Mouse (Mus musculus): ENCODE results near the gene Pcca.

Pcca gene

DNA sequence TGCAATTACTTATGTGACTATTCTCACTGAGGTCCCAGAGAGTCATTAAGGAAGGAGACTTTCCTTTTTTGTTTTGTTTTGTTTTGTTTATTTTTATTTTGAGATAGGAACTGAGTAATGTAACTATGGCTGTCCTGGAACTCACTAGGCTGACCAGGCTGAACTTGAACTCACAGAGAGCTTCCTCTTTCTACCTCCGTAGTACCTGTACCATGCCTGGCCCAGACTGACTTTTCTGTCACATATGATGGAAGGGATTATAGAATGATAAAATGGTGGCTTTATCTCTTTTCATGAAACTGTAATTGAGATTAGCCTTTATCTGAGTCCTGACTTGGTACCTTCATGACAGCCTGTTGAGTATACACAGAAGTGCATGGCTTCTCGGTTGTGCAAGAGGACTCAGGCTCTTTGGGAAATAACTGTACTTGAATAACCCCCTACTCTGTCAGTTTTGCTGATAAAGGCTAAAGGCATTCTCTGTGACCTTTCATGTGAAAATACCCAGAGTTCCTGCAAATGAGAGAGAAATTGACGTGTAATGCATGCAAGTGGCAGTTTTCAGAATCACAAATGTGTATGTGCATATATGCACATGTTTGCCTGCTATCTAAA, 115.3 kb downstream of the Pcca start:
- DNase-seq, result no peak

DNA sequence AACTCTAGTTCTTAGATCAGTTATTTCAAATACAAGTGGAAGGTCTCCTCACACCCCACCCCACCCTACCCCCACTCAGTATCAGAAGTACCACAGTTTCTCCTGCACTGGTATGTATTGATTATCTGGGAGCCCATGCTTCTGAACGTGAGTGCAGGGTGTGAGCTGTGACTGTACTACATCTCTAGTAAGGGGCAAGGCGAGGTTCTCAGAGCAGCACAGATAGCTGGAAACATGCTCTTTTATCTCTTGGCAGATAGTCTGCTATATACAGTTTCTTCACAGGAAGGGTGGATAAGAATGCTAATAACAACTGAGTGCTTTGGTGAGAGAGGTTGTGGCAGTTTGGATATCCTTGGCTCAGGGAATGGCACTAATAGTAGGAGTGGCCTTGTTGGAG, 117.6 kb downstream of the Pcca start:
- no peak for DNase-seq

DNA sequence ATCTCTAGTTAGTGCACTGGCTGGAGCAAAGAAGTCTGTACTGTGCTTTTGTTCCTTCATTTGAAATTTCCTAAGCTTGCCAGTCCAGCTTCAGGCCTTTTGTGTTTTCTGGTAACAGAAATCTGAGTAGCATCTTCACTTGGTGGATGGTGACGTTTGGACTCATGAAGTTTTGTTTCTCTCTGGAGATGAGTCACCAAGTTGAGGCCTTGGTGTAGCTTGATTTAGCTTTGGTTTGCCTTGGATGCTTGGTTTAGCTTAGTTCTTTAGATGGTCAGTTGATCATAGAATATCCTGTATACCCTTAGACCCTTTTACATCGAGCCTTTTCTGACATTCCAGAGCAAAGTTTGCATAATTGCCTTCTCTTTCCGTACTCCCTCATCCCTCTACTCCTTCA, 141.5 kb downstream of the Pcca start:
- DNase-seq, result no peak

DNA sequence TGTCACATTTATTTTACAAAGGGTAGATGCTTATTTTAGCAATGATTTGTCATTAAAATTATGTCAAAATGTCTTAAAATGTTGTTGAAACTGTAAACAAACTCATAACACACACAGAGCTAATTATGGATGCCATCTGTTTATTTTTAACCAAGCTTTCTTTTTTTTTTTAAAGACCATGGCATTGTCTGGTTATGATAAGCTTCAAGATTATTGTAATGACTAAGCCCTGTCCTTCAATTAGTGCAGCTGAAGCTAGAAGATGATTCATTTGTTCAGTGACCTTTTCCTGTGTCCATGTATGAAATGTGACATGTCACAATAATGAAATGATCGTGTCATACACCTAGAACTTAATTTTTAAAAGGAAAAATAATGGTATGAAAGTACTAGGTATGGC, 149.5 kb downstream of the Pcca start:
- no peak for DNase-seq

DNA sequence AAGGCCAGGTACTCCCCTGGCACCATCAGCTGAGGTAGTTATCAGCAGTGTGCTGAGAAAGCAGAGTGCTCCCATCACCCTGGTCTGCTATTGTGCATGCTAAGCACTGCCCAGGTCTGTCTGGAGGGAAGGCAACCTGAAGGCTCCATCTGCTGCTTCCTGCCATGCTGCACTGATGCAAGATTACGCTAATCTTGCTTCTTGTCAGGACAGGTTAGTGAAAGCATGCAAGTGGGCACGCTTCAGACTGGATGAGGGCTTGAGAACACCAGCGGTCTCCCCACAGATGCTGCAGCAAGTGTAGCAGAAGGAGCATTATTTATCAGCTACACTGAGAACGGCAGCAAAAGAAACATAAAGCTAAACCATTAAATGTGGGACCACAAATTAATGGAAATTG, 150.1 kb downstream of the Pcca start:
- no peak for DNase-seq

DNA sequence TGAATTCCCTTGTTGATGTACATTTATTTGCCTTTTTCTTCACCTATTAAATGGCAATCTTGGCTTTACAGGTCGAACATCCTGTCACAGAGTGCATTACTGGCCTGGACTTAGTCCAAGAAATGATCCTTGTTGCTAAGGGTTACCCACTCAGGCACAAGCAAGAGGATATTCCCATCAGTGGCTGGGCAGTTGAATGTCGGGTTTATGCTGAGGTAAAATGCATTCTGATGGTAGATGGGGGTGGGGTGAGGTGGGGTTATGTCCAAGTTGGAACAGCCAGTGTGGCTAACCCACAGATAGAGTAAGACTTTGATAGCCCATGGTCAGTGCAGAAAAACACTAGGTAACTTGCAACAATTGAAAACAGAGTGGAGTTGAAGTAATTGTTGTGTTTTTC, 150.7 kb downstream of the Pcca start:
- DNase-seq, result no peak

DNA sequence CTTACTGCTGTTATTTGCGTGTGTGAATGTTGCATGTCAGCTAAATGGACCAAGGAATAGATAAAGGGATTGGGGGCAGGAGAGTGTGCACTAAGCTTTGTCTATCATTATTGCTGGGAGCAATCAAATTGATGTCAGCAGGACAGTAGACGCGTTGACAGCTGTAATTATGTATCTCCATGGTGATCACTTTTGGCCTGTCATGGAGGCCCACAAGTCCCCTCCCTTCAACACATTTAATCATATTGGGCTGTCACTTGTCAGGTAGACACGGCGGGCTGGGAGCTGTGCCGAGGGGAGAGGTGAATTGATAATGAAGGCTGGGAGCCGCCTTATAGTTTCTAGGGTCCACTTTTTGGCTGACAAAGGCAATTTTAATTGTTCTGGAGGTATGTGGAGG, 153.3 kb downstream of the Pcca start:
- no peak for DNase-seq

DNA sequence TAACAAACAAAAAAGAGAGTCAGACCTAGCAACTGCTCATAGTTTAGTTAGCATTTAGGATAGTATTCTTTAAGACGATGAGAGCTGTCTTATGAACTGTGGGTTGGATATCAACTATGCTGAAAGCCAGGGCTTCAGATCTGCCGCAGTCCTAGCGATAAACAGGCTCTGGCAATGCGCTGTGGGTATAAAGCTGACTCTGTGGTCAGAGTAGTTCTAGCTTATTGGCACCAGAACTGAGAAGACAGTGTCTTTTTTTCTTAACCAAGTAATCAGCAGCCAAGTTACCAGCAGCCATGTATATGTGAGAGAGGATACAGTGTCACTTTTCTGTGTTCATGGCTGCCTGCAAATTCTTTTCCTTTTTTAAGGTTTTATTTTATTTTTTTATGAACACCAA, 154.3 kb downstream of the Pcca start:
- no peak for DNase-seq

DNA sequence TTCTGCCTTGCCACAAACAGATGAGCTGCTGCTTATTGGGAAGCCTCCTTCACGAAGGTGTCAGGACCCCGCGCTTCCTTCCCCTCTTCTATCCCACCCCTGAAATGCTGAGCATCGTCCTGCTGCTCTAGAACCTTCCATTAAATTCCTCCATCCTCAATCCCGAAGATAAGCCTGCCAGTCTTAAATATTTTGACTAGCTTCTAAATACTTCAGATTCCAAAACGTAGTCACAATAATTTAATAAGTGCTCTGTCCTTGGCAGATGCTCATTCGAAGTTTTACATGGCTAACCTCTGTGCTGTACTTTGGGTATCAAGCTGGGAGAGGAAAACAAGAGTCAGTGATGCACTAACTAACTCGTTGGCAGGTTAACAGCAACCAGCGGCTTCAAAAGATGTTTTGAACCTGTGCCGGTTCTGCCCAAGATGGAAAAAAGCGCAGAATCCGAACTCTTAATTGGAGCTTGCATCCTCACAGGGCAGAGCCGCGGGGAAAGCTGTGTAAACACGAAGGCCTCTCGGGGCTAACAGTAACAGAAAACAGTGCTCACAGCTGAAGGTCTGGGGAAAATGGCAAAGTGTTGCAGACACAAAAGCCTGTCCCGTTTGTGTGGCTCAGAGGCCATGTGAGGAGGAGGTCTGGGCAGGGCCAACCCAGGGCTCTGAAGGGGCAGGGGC, 155.2 kb downstream of the Pcca start:
- no peak for DNase-seq

DNA sequence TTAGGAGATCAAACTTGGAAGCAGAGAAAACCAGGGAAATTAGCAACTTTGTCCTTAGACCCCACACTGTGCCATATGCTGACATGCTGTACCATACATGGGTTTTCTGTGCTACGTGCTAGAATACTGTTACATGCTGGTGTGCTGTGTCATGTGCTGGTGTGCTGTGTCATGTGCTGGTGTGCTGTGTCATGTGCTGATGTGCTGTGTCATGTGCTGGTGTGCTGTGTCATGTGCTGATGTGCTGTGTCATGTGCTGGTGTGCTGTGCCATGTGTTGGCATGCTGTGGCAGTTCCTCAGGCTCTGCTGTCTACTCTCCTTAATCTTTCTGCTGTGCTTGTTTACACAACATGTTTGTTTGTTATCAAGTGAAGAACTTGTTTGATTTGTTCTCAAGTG, 157.4 kb downstream of the Pcca start:
- DNase-seq, result no peak

DNA sequence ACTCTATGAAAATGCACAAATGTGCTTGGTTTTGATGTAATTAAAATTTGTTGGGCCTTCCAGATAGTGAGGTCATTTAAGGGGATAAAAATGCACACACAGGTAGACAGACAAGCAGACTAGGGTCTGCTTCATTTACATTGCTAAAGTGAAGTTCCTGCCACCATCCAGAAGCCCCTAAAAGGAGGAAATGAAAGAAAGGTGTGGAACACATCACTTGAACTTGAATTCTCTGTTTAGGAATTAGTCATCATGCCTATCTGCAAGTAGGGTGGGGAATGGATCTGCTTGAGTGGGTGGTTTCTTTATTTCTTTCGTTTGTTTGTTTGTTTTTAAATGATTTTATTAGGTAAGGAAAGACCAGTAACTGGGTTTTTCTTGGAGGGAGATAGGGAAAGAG, 166.2 kb downstream of the Pcca start:
- DNase-seq, result no peak

DNA sequence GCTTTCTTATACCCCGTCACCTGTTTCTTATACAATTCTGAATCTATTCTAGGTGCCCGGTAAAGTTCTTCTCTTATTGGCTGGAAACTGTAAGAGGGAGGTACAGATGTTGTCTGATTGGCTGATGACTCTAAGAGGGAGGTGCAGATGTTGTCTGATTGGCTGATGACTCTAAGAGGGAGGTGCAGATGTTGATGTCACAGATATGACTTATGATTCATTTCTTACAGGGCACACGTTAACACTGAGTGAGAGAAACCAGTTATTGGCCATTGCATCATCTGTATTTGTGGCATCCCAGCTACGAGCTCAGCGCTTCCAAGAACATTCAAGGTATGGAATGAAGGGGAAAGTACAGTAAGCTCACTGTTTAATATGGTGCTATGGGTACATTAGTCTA, 179.7 kb downstream of the Pcca start:
- no peak for DNase-seq

DNA sequence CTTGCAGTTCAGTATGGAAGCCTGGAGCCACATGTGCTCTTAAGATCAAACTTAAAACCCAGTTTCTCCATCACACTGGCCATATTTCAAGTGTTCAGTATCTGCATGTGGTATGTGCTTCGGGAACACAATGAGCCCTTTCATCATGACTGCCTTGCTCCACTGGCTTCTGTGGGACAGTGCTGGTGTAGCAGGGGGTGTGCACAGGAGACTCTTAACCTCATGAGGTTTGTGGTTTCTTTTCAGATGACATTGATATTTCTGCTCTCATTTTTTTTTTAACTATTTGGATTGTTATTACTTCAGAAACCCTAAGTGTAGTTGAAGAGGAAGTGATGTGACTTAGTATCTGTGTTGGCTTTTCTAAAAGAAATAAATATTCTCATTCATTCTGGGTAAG, 180.8 kb downstream of the Pcca start:
- DNase-seq, result no peak

DNA sequence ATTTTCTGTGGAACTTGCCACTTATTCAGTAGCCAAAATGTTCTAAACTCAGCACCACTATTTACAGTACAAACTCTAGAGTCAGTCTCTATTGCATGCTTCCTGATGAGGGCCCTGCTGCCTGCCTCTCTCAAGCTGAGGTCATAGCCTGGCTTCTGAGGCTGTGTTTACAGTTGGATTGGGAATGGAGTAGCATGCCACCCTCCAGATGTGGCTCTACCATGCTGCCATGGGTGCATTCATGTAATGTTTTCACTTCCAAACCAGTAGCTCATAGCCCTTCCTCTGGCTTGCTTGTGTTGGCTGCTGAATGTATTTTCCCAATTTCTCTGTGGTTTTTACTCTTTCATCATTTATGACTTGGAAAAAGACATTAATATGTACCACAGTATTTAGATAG, 181.9 kb downstream of the Pcca start:
- DNase-seq, result no peak

DNA sequence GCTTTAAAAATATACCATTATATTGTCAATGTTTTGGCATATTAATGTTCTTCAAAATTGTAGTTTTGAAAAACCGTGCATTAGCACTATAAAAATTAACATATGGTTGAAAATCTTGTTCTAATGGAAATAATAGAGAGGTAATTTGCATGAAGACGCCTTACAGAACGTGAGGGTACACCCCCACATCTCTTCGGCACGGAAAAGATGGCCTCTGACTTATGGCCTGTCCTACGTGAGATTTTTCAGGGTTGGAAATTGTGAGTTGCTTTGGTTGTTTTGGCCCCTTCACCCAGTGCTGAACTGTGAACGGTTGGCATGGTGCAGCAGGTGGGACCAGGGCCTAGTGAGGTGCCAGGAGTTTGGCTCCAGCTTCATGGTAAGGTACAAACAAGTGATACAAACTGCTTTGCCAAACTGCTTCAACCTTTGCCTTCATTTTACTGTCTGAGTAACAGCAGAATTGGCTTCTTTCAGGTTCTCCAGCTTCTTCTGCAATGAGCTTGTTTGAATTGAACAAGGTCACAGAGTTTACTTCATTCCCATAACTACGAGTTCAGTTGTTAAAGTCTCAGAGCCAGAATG, 185.5 kb downstream of the Pcca start:
- no peak for DNase-seq

DNA sequence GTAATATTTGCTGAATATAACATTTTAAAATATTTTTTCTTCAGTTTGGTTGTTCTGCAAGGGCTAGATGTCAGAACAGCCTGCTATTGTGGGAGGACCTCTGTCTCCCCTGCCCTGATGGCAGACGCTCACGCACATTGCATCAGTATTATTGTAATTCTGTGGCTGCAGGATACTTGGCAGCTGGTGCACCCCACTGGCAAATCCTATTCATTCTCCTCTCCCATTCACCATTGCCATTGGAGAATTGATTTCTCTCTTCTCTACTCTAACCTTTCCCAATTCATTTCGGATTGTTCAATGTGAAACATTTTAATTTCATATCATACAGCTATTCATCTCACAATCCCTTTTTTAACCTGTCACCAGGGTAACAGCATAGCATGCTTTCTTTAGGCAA, 186.9 kb downstream of the Pcca start:
- DNase-seq, result no peak

DNA sequence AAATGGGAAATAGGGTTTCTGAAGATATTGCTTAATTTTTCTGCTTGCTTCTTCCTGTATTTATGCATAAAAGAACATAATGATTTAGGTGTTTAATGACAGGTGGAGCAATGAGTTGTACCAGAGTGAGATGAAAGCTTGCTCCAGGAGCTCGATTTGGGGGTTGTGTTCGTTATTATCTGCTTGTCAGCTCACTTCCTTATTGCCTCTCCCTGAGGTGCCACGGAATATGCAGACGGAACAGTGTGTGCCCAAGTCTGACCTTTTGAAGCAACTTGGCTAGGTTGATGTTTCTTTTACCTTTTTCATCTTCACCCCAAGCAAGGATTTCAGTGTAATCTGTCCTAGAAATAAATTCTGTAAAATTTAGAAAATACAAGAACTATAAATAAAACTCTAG, 187.6 kb downstream of the Pcca start:
- DNase-seq, result no peak

DNA sequence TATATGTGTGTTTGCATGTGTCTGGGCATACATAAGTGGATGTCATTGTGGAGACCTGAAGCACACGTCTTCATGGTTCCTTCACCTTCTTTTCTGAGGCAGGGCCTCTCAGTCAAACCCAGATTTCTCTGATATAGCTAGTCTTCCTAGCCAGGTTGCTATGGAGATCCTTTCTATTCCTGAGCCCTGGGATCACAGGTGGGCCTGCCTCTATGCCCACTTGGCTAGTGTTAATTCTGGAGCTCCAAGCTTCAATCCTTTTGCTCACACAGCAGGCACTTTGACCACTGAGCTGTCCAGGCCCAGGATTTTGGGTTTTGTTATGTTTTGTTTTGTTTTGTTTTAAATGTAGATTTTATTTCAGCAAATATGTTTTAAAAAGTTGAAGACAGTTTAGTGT, 192.3 kb downstream of the Pcca start:
- DNase-seq, result no peak

DNA sequence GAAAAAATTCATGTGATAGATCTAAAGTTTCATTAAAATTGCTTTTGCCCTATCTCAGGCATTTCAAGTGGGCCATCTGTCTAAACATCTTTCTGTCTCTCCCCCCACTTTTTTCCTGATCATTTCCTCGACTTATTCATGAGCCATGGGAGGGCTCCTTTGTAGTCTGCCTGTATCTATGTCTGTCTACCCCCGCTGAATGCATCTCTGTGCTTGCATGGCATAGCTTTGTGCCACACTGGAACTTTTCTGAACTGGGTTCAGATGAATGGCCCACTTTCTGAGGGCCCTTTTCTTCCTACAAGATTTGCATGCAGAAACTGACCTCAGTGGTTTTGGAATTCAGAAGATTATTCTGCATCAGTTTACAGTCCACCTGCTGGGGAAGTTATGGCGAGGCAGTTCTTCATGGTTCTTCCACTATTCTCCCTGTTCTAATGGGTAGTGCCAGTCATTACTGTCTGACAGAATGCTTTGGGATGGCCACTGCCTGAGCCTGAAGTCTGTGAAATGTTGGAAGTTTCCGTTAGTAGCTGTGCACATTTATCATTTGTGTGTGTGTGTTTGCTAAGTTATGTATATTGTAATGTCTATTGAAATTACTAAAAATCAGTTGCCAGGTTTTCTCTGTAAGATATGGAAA, 195.4 kb downstream of the Pcca start:
- DNase-seq, result no peak

DNA sequence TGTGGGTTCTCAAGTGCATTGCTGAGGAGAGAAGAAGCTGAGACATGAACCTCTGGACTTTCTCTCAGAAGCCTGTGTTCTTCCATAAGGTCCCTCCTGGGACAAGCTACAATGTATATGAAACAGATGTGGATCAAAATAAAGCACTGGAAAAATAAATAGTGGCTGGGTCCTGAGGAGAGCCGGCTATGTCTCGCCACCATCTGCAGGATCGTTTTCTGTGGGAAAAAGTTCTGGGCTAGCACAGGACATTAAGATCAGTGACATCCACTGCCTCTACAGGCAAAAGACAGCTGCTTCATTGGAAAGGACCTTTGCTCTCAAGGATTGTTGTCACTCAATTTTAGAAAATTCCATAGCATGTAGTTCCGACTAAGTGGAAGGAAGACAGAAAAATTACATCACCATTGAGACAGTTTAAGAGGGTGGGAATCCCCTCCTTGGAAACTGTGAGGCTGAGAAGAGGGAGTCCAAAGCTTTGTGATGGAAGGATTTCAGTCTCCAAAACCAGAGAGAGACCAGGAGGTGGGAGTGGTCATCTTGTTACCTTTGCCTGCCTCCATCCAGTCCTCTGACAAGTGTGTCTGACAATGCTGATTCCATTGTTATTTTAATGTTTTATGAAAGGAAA, 196.9 kb downstream of the Pcca start:
- DNase-seq, result no peak

DNA sequence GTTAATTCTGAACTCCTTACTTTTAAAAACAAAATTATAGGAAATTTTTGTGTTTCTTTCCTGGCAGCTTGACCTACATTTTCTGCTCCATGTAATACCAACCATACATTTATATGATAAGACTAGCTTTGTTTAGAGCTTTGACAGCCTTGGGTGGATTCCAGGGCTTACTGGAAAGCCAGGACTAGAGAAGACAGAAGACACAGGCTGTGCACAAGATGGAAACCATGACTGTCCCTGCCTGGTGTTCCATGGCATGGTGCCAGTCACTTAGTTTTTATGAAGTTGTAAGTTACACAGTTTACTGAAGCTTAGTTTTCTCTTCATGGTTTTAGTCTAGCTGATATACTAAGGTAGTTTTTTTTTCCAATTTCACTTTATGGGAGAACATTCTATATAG, 202.7 kb downstream of the Pcca start:
- DNase-seq, result no peak

DNA sequence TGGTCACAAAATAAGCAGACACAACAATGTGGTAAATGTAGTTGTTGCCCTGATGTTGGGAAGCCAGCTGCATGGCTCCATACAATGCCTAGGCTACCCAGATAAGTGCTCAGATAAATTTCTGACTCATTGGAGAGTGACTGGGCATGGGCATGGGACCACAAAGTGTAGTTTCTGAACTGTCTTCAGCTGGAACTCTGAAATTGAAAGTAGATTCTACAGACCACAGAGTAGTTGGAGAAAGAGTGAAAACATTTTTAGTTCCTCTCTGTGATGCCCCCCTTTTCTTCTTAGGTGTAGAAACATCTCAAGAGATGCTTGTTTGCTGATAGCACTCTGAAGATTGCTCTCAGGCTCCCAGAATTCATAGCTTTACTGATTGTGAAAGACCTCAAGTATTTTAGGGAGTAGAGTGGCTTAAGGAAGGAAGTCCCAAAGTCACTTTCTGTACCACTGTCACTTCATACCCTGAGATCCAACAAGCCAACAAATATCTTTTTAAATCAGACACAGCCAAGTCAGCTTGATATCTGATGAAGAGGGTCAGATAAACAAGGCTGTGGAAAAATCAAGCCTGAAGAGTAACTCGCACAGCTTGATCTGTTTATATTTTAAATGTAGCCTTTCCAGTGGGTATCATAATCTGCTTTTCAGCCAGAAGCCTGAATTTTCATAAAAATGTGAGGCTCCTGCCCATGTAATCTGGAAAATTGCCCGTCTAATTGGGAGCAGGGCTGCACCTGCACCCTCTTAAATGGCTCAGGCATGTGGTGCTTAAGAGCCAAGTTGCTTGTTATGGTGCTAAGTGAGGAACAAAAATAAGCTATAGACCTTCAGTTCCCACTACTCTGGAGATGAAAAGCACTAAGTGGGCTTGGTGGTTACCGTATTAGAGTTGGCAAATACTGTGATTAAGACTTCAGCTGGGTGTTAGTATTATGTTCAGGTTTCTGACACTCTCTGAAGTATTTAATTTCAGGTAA, 214.0 kb downstream of the Pcca start:
- DNase-seq, result no peak

DNA sequence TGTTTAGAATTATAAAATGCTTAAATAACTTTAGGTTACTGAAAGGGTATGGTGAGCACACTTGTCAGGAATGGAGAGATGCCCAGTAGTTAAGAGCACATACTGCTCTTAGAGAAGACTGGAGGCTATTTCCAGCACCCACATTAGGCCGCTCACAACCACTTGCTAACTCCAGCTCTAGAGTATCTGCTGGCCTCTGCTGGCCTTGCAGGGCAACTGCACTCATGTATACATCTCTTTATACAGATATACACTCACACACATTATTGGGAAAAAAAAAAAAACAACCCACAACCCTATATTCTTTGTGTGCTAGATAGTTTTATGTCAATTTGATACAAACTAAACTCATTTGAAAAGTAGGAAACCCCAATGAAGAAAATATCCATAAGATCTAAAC, 217.4 kb downstream of the Pcca start:
- DNase-seq, result no peak

Measured in right cerebral cortex, postnatal 14 days (tissue).